Mouse (Mus musculus): ENCODE data around the gene Cd80.

GRCm38 (mm10) chr16:38455511-38456418, at the start of gene Cd80:
- no peak for TF ChIP-seq CTCF (IDR thresholded peaks at IDR 0.05; ENCODE audit: extremely low read depth, insufficient read length, insufficient replicate concordance, low read depth, low read length)
- TF ChIP-seq POLR2A (IDR thresholded peaks at IDR 0.05; ENCODE audit: low read depth, low read length) = no peak

All from small intestine, adult 2 months (tissue).